ENCODE assay signal across 8 mouse cellular contexts in the genomic region with DNA sequence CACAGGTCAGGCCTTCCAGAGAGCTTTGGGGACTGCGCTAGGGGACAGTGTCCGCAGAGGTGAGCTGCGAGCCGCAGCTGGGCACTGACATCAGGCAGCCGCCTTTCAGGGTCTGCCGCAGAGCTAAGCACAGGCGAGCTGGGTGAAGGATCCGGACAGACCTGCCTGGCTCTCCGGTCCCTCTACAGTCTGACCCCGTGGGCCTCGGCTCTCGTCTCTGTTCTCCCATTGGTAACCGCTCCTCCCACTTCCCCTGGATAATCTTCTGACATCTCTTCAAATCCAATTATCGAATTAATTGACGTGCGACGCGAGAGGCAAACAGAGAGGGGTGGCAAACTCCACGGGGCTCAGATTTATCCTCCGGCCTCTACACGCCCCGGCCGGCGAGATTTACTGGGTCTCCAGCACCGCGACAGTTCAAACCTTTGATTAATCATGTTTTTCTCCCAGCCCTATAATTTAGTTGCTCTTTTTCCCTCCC. TPM values are rescaled to one million over a fixed set of nuclear protein-coding genes. Genes with fewer than 3 reads are reported as not detected.
DNase-seq lines count a peak whose midpoint lies in the region; ATAC-seq and TF ChIP-seq lines count a peak whose summit lies in the region.

No protein-coding gene starts in this region.

- no peak for TF ChIP-seq CTCF in brain, embryonic 14.5 days (IDR thresholded peaks at IDR 0.05; ENCODE audit: borderline replicate concordance, extremely low read depth, insufficient read depth, insufficient read length)

- no peak for TF ChIP-seq POLR2A in brain, embryonic 14.5 days (IDR thresholded peaks at IDR 0.05; ENCODE audit: borderline replicate concordance, extremely low read depth, insufficient read depth, insufficient read length, poor library complexity, severe bottlenecking)

- peak overlapping the region; percentile 95 for H3K4me2 ChIP-seq in heart, embryonic 15.5 days
- H3K4me2 ChIP-seq in forebrain, embryonic 14.5 days (ENCODE audit: low read length), result peak overlapping the region; percentile 51
- H3K4me2 ChIP-seq in liver, embryonic 15.5 days, result peak overlapping the region; percentile 68
- H3K4me2 ChIP-seq in stomach, embryonic 16.5 days (ENCODE audit: low read depth, low read length), result peak overlapping the region; percentile 78

- 2% methylated on average over 26 of the region's 26 CpGs for WGBS in heart, embryonic 15.5 days
- WGBS in forebrain, embryonic 14.5 days, result 1% methylated on average over 26 of the region's 26 CpGs
- 4% methylated on average over 26 of the region's 26 CpGs for WGBS in liver, embryonic 15.5 days (ENCODE audit: insufficient replicate concordance)
- whole genome bisulfite sequencing in stomach, embryonic 16.5 days, result 3% methylated on average over 26 of the region's 26 CpGs

- H3K4me3 ChIP-seq in heart, embryonic 15.5 days, result peak overlapping the region; percentile 61
- H3K4me3 ChIP-seq in forebrain, embryonic 14.5 days (ENCODE audit: low read depth, low read length), result peak overlapping the region; percentile 37
- H3K4me3 ChIP-seq in liver, embryonic 15.5 days (replicated peaks), result peak overlapping the region; percentile 45
- peak overlapping the region; percentile 55 for H3K4me3 ChIP-seq in stomach, embryonic 16.5 days (replicated peaks; ENCODE audit: low read length)

- DNase-seq in heart, postnatal 4 days, result no peak
- DNase-seq in brain, embryonic 14.5 days (ENCODE audit: low read depth), result peak; percentile 67
- peak; percentile 57 for DNase-seq in forebrain, embryonic 14.5 days (ENCODE audit: low spot score)
- no peak for DNase-seq in ovary, postnatal 14 days (ENCODE audit: low spot score)
- DNase-seq in spleen, postnatal 10 days (ENCODE audit: low spot score in 2 of 2), result no peak

- peaks cover 69% of the 10 kb centered on the region for H3K27me3 ChIP-seq in heart, embryonic 15.5 days
- H3K27me3 ChIP-seq in forebrain, embryonic 14.5 days (replicated peaks; ENCODE audit: control insufficient read depth, insufficient read depth, low read length), result peaks cover 44% of the 10 kb centered on the region
- peaks cover 93% of the 10 kb centered on the region for H3K27me3 ChIP-seq in liver, embryonic 15.5 days
- peaks cover 62% of the 10 kb centered on the region for H3K27me3 ChIP-seq in stomach, embryonic 16.5 days (ENCODE audit: control insufficient read depth, insufficient read depth, low read length)

- no peaks in the 10 kb centered on the region for H3K36me3 ChIP-seq in heart, embryonic 15.5 days
- no peaks in the 10 kb centered on the region for H3K36me3 ChIP-seq in forebrain, embryonic 14.5 days (ENCODE audit: control insufficient read depth, insufficient read depth, low read length)
- no peaks in the 10 kb centered on the region for H3K36me3 ChIP-seq in liver, embryonic 15.5 days (replicated peaks)
- H3K36me3 ChIP-seq in stomach, embryonic 16.5 days (ENCODE audit: control insufficient read depth, insufficient read depth, low read length), result no peaks in the 10 kb centered on the region

- H3K4me1 ChIP-seq in heart, embryonic 15.5 days (replicated peaks), result peaks cover 22% of the 10 kb centered on the region
- H3K4me1 ChIP-seq in forebrain, embryonic 14.5 days (ENCODE audit: control insufficient read depth, insufficient read depth, low read length), result peaks cover 14% of the 10 kb centered on the region
- H3K4me1 ChIP-seq in liver, embryonic 15.5 days (replicated peaks), result peaks cover 10% of the 10 kb centered on the region
- H3K4me1 ChIP-seq in stomach, embryonic 16.5 days (ENCODE audit: control insufficient read depth, insufficient read depth, low read length), result peaks cover 3% of the 10 kb centered on the region; the same call in 1 of the 2 replicates

- H3K9ac ChIP-seq in heart, embryonic 15.5 days, result peak overlapping the region; percentile 47
- peak overlapping the region; percentile 56 for H3K9ac ChIP-seq in forebrain, embryonic 14.5 days (ENCODE audit: low read length)
- no peak overlapping the region for H3K9ac ChIP-seq in liver, embryonic 15.5 days
- H3K9ac ChIP-seq in stomach, embryonic 16.5 days (ENCODE audit: low read length), result peak overlapping the region; percentile 62

- no peak overlapping the region for H3K27ac ChIP-seq in heart, embryonic 15.5 days
- peak overlapping the region; percentile 17; the same call in 1 of the 2 replicates for H3K27ac ChIP-seq in forebrain, embryonic 14.5 days (ENCODE audit: low read depth, low read length)
- no peak overlapping the region for H3K27ac ChIP-seq in liver, embryonic 15.5 days (replicated peaks)
- no peak overlapping the region for H3K27ac ChIP-seq in stomach, embryonic 16.5 days (ENCODE audit: low read length)

- ATAC-seq in heart, embryonic 15.5 days (replicated peaks; ENCODE audit: insufficient number of reproducible peaks, insufficient read depth, low FRiP score, low read depth), result no peak; the same call in 1 of the 2 replicates
- ATAC-seq in forebrain, embryonic 14.5 days, result peak; percentile 62
- ATAC-seq in liver, embryonic 15.5 days (ENCODE audit: insufficient read depth), result no peak
- ATAC-seq in stomach, embryonic 16.5 days (ENCODE audit: insufficient read depth, low FRiP score), result no peak

- no peaks in the 10 kb centered on the region for H3K9me3 ChIP-seq in heart, embryonic 15.5 days (replicated peaks)
- H3K9me3 ChIP-seq in forebrain, embryonic 14.5 days (replicated peaks; ENCODE audit: control insufficient read depth, low read length), result no peaks in the 10 kb centered on the region
- no peaks in the 10 kb centered on the region for H3K9me3 ChIP-seq in liver, embryonic 15.5 days (replicated peaks)
- no peaks in the 10 kb centered on the region for H3K9me3 ChIP-seq in stomach, embryonic 16.5 days (replicated peaks; ENCODE audit: control insufficient read depth, low read length)

RNA-seq across cellular contexts. Expression of a gene that starts 20.2 kb away (rescaled TPM):
- polyA plus RNA-seq in heart, embryonic 15.5 days (2015; fragmentation: Nextera tagmentation; extraction: Ambion mirVana), result 58.1 and 78.1 TPM in 2 replicates
- 10 to 100 TPM; 34.9 to 35.2 TPM for total RNA-seq in heart, postnatal 4 days (2021)
- polyA plus RNA-seq in brain, embryonic 14.5 days (2012; rRNA removed), result 462 and 655 TPM in 2 replicates
- 62.4 and 88.3 TPM in 2 replicates for polyA plus RNA-seq in forebrain, embryonic 14.5 days (2014; fragmentation: Nextera tagmentation; extraction: Ambion mirVana)
- polyA plus RNA-seq in liver, embryonic 15.5 days (2015; fragmentation: Nextera tagmentation; extraction: Ambion mirVana), result 26.9 and 29.4 TPM in 2 replicates
- polyA plus RNA-seq in stomach, embryonic 16.5 days (2015; fragmentation: Nextera tagmentation; extraction: Ambion mirVana), result 53.3 and 54.2 TPM in 2 replicates

RNA-seq across cellular contexts. Expression of a gene that starts 29.6 kb away (rescaled TPM):
- polyA plus RNA-seq in heart, embryonic 15.5 days (2015; fragmentation: Nextera tagmentation; extraction: Ambion mirVana), result 62.8 and 79.1 TPM in 2 replicates
- total RNA-seq in heart, postnatal 4 days (2021), result 10 to 100 TPM; 65.6 to 71.0 TPM
- 46.2 and 48.4 TPM in 2 replicates for polyA plus RNA-seq in brain, embryonic 14.5 days (2012; rRNA removed)
- 48.2 and 61.2 TPM in 2 replicates for polyA plus RNA-seq in forebrain, embryonic 14.5 days (2014; fragmentation: Nextera tagmentation; extraction: Ambion mirVana)
- polyA plus RNA-seq in liver, embryonic 15.5 days (2015; fragmentation: Nextera tagmentation; extraction: Ambion mirVana), result 12.8 and 14.5 TPM in 2 replicates
- polyA plus RNA-seq in stomach, embryonic 16.5 days (2015; fragmentation: Nextera tagmentation; extraction: Ambion mirVana), result 36.8 and 37.7 TPM in 2 replicates

Comparison
In these comparisons a context has a peak if more than half of its experiments do, and no peak if none do; other contexts are left out.
1. DNase-seq: peak in brain, embryonic 14.5 days (single experiment) and forebrain, embryonic 14.5 days (single experiment); none in heart, postnatal 4 days (single experiment), ovary, postnatal 14 days (single experiment) and spleen, postnatal 10 days (0 of 2).
2. Peak in every context shown above with its lines, with median percentiles within 50 percentile points of each other: H3K4me2 ChIP-seq and H3K4me3 ChIP-seq.